Mouse (Mus musculus) heart, postnatal 0 days (tissue): ENCODE results near the gene Nol8. TPM values are rescaled to one million over a fixed set of nuclear protein-coding genes. Genes with fewer than 3 reads are reported as not detected.

ENCODE experiments used
- ATAC-seq: fragments of 200-750 bp; cut with Nextera tagmentation; 2 replicates; pipeline ENCODE4 v1.8.0; 2017; ENCODE audit warnings: low read depth, moderate number of reproducible peaks, moderate library complexity; ENCODE audit not compliant: insufficient read depth
- DNase-seq: peaks from one replicate; pipeline ENCODE4 v3.0.0-alpha.2; 2016; ENCODE audit warnings: low spot score
- H3K27ac ChIP-seq: fragments of 300-500 bp; sonication (generic); 2 replicates; pipeline ENCODE4 v1.5.1; 2014; ENCODE audit warnings: low read depth, mild to moderate bottlenecking
- H3K27me3 ChIP-seq: fragments of 300-500 bp; sonication (generic); 2 replicates; pipeline ENCODE4 v1.6.1; 2014; ENCODE audit warnings: low read length, mixed read lengths; ENCODE audit not compliant: control insufficient read depth, insufficient read depth
- H3K36me3 ChIP-seq: fragments of 300-500 bp; sonication (generic); replicated peaks from 2 replicates; pipeline ENCODE4 v1.6.1; 2014; ENCODE audit warnings: low read length, mixed read lengths; ENCODE audit not compliant: control insufficient read depth, insufficient read depth
- H3K4me1 ChIP-seq: fragments of 300-500 bp; sonication (generic); 2 replicates; pipeline ENCODE4 v1.6.1; 2014; ENCODE audit warnings: antibody characterized with exemption; ENCODE audit not compliant: control insufficient read depth, insufficient read depth
- H3K4me2 ChIP-seq: fragments of 300-500 bp; sonication (generic); 2 replicates; pipeline ENCODE4 v1.6.1; 2014; ENCODE audit warnings: low read depth, mild to moderate bottlenecking, low read length, moderate library complexity
- H3K4me3 ChIP-seq: fragments of 300-500 bp; sonication (generic); 2 replicates; pipeline ENCODE4 v1.5.1; 2014; ENCODE audit warnings: low read depth, low read length
- H3K9ac ChIP-seq: fragments of 300-500 bp; sonication (generic); replicated peaks from 2 replicates; pipeline ENCODE4 v1.6.1; 2014; ENCODE audit warnings: low read depth, low read length, mixed read lengths
- H3K9me3 ChIP-seq: fragments of 300-500 bp; sonication (generic); replicated peaks from 2 replicates; pipeline ENCODE4 v1.6.1; 2016; ENCODE audit warnings: low read length; ENCODE audit not compliant: control insufficient read depth
- CTCF ChIP-seq: IDR thresholded peaks from 2 replicates; pipeline ENCODE4 v1.5.1; 2016; ENCODE audit warnings: antibody characterized with exemption, control low read depth, low read depth
- EP300 ChIP-seq: IDR thresholded peaks from 2 replicates; pipeline ENCODE4 v1.6.1; 2016; ENCODE audit warnings: antibody characterized with exemption, low read depth
- whole genome bisulfite sequencing: fragments of 180-500 bp; shearing (Covaris S2); extraction: QIAGEN DNeasy Blood & Tissue Kit; methylation state at CpG from one replicate; pipeline ENCODE4 v1.1.7; 2014; 5-methylcytosine and 5-hydroxymethylcytosine counted together
- polyA plus RNA-seq: library from polyadenylated mRNA; unstranded; fragments of >200 nt; fragmentation: Nextera tagmentation; extraction: Ambion mirVana; gene quantifications from 2 replicates; pipeline ENCODE4 v1.2.1, GENCODE M21; 2015
- total RNA-seq: library from RNA; depleted of rRNA; stranded (reverse); fragments of >200 nt; gene quantifications from 2 replicates; pipeline ENCODE4 v1.2.3, GENCODE M21; 2014; ENCODE audit warnings: low replicate concordance

Gene Nol8
- total and polyA plus RNA-seq, 2 experiments from 2014 or later, result 6.0 to 10.9 TPM

GRCm38 (mm10) chr13:49618365-49618764 is 34.5 kb upstream of the Nol8 start:
- H3K9me3 ChIP-seq, result no peaks in the 10 kb centered on the region
- DNase-seq, result no peak

GRCm38 (mm10) chr13:49623216-49623615 is 29.7 kb upstream of the Nol8 start:
- Histone ChIP-seq H3K36me3 (0 out of 2 replicates have a peak, but pooled peaks cover 9% of the 10 kb centered on the region), H3K27me3 (no peaks in the 10 kb centered on the region), H3K9ac (no peak overlapping the region), H3K4me3 (no peak overlapping the region), H3K4me2 (no peak overlapping the region), H3K9me3 (no peaks in the 10 kb centered on the region), H3K4me1 (no peaks in the 10 kb centered on the region), H3K27ac (no peak overlapping the region)
- no peak for ATAC-seq
- WGBS, result 73% methylated on average over 1 of the region's 1 CpGs
- TF ChIP-seq EP300, result no peak
- TF ChIP-seq CTCF, result no peak
- DNase-seq, result no peak

More at GRCm38 (mm10) chr13:49618365-49618764, 34.5 kb upstream of the Nol8 start:
- no peak for TF ChIP-seq CTCF
- TF ChIP-seq EP300, result no peak
- H3K27me3 ChIP-seq, result no peaks in the 10 kb centered on the region
- no peak overlapping the region for H3K9ac ChIP-seq
- no peak overlapping the region for H3K4me3 ChIP-seq
- ATAC-seq, result no peak
- H3K27ac ChIP-seq, result no peak overlapping the region
- no peaks in the 10 kb centered on the region for H3K4me1 ChIP-seq
- H3K4me2 ChIP-seq, result no peak overlapping the region
- peaks cover 11% of the 10 kb centered on the region; the same call in 1 of the 2 replicates for H3K36me3 ChIP-seq

GRCm38 (mm10) chr13:49628167-49628566 is 24.7 kb upstream of the Nol8 start:
- Histone ChIP-seq H3K27ac (no peak overlapping the region), H3K9ac (no peak overlapping the region), H3K36me3 (0 out of 2 replicates have a peak, but pooled peaks cover 3% of the 10 kb centered on the region), H3K4me3 (no peak overlapping the region), H3K4me2 (no peak overlapping the region), H3K27me3 (no peaks in the 10 kb centered on the region), H3K9me3 (no peaks in the 10 kb centered on the region), H3K4me1 (no peaks in the 10 kb centered on the region)
- DNase-seq (no peak), ATAC-seq (no peak)
- TF ChIP-seq CTCF, result no peak
- no peak for TF ChIP-seq EP300

GRCm38 (mm10) chr13:49629076-49629475 is 23.8 kb upstream of the Nol8 start:
- no peak overlapping the region for H3K4me2 ChIP-seq
- H3K4me1 ChIP-seq, result no peaks in the 10 kb centered on the region
- 78% methylated on average over 2 of the region's 2 CpGs for WGBS
- H3K4me3 ChIP-seq, result no peak overlapping the region
- no peaks in the 10 kb centered on the region for H3K27me3 ChIP-seq
- no peak overlapping the region for H3K27ac ChIP-seq
- no peak for TF ChIP-seq CTCF
- no peak for TF ChIP-seq EP300
- H3K9me3 ChIP-seq, result no peaks in the 10 kb centered on the region
- 0 out of 2 replicates have a peak, but pooled peaks cover 3% of the 10 kb centered on the region for H3K36me3 ChIP-seq
- ATAC-seq (no peak), DNase-seq (no peak)
- no peak overlapping the region for H3K9ac ChIP-seq

- no peak for ATAC-seq
- no peak for DNase-seq
- H3K36me3 ChIP-seq, result no peaks in the 10 kb centered on the region; the same call in 1 of the 2 replicates
- H3K4me2 ChIP-seq, result no peak overlapping the region
- 0 out of 2 replicates have a peak, but pooled peaks cover 3% of the 10 kb centered on the region for H3K4me1 ChIP-seq
- no peaks in the 10 kb centered on the region for H3K9me3 ChIP-seq
- whole genome bisulfite sequencing, result 94% methylated on average over 2 of the region's 2 CpGs
- no peak overlapping the region for H3K27ac ChIP-seq
- no peak for TF ChIP-seq EP300
- no peak overlapping the region for H3K4me3 ChIP-seq
- no peaks in the 10 kb centered on the region for H3K27me3 ChIP-seq
- H3K9ac ChIP-seq, result no peak overlapping the region
Measured at GRCm38 (mm10) chr13:49639965-49640364, 12.9 kb upstream of the Nol8 start.

GRCm38 (mm10) chr13:49642650-49643049 is 10.2 kb upstream of the Nol8 start:
- DNase-seq, result no peak
- H3K4me1 ChIP-seq, result 0 out of 2 replicates have a peak, but pooled peaks cover 3% of the 10 kb centered on the region
- no peaks in the 10 kb centered on the region; the same call in 1 of the 2 replicates for H3K36me3 ChIP-seq
- H3K9me3 ChIP-seq, result no peaks in the 10 kb centered on the region
- no peak overlapping the region for H3K4me2 ChIP-seq
- H3K4me3 ChIP-seq, result no peak overlapping the region
- no peak for TF ChIP-seq EP300
- TF ChIP-seq CTCF, result no peak
- H3K27me3 ChIP-seq, result no peaks in the 10 kb centered on the region
- WGBS, result 68% methylated on average over 6 of the region's 6 CpGs
- H3K9ac ChIP-seq, result no peak overlapping the region
- no peak for ATAC-seq
- H3K27ac ChIP-seq, result no peak overlapping the region
